Mouse (Mus musculus) A20 (cell line): ENCODE measurements around the gene Fbxw10.

Source experiments
- DNase-seq: peaks from one replicate; pipeline ENCODE4 v3.0.0-alpha.2; 2011; ENCODE audit warnings: low read depth, low spot score

Fbxw10 gene

DNA sequence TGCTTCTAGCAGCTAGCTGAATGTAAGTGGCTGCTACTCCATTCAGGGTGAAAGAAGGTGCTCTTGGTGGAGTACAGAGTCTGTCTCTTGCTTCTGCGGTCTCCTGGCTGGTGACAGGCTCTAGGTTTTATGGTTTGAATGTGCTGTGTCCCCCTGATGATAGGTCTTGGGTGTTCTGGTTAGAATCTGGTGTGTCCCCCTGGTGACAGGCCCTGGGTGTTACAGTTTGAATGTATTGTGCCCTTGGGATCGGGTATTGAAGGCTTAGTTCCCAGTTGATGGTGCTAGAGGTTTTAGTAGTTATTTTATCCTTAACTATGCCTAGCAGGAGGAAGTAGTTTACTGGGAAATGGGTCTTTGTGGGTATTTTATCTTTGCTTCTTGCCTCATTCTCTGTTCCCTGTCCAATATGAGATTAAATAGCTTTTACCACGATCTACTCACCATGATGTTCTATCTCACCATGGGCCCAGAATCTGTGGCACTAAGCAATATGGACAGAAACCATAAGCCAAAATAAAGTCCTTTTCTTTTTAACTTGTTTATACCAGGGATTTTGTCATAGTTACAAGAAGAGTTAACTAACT, 62.9 kb downstream of the Fbxw10 start:
- DNase-seq = peak; percentile 38

GRCm38 (mm10) chr11:62911362-62911761, 64.5 kb downstream of the Fbxw10 start:
- peak; percentile 12 for DNase-seq

DNA sequence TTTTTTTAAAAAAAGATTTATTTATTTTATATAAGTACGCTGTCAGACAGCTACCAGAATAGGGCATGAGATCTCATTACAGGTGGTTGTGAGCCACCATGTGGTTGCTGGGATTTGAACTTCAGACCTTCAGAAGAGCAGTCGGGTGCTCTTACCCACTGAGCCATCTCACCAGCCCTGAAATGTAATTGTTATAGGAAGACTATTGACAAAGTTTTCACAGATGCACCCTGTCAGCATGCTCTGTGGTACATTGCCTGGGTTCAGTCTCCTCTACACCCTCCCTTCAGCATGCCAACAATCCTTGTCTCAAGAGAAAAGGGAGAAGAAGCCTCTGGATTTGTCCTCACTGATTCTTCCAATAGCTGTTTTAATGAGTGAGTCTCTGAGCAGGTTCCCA, 66.3 kb downstream of the Fbxw10 start:
- no peak for DNase-seq

DNA sequence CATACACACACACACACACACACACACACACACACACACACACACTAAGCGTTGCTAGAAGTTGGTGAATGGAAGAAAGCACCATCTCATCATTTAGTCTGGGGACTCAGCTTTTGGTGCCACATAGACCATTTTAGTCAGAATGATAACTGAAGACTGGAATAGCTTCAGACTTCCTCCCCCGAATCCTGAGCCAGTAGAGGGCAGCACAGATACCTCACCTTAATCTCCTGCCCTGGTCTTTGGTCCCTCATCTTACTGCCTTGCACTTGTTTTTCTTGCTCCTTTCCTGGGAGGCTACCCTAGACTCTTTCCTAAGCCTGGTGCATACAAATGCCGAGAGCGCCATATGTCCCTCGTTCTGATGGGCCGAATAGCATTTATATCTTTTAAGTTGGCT, 67.7 kb downstream of the Fbxw10 start:
- peak; percentile 32 for DNase-seq

GRCm38 (mm10) chr11:62915486-62915885, 68.6 kb downstream of the Fbxw10 start:
- DNase-seq = no peak

DNA sequence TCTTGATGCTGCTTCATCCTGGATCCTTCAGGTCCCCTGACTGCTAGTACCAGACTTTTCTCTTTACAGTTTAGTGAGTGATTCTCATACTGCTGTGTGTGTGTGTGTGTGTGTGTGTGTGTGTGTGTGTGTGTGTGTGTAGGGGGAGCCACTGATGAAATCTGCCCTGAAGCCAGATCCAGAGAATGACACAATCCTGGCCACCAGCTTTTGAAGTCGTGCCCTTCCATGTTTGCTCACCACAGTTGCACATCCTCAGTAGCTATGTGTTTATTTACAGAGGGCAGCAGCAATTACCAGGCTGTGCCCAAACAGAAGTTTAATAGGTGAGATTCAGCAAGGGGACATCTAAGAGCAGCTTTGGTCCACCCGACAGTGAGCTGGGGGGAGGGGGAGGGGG, 69.9 kb downstream of the Fbxw10 start:
- DNase-seq = no peak

DNA sequence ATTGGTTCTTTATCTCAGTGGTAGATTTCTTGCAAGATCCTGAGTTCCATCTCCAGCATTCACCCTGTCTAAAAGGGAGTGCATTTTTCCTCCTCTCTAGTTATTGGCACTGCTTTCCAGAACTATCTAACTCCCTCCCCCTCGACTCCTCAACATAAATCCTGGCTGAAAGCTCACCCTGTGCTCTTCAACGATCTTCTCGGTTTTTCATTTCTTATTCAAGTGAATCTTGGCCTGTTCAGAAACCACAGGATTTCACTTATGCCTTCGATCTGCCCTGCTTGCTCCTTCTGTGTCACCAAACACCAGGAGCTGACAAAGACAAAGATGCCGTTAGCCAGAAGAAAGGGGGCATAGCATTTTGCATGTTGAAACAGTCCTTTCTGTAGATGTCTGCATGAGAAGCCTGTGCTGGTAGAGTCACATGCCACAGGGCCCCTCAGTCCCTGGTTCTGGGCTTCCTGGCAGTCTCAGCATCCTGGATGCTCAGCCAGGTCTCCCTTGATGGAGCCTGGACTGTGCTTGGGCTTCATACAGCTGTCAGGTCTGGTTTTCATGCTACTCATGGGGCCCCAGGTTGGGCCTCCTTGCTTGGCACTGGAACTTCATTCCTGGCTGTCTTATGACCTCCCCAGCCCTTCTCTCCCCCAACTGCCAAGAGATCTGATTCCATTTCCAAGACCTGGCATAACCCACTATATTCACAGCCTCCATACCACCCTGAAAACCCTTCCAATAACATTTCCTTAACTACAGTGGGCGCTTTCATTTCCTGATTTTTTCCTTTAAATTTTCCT, 73.3 kb downstream of the Fbxw10 start:
- DNase-seq = no peak

DNA sequence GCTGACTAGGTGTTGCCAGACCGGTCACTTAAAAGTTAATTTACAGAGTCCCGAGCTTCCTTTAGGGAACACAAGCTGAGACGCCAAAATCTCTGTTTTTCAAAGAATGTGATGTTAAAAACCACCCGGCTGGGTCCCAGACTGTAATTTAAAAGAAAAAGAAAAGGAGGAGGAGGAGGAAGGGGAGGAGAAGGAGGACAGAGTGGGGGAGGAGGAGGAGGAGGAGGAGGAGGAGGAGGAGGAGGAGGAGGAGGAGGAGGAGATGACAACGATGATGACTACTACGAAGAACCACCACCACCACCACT, 73.8 kb downstream of the Fbxw10 start:
- DNase-seq = no peak

GRCm38 (mm10) chr11:62921052-62921977, 74.4 kb downstream of the Fbxw10 start:
- DNase-seq = peak; percentile 57

- DNase-seq = no peak
Observed at GRCm38 (mm10) chr11:62924091-62924761, 77.4 kb downstream of the Fbxw10 start.
